Mouse (Mus musculus): ENCODE measurements around the gene Tmcc1.

DNA sequence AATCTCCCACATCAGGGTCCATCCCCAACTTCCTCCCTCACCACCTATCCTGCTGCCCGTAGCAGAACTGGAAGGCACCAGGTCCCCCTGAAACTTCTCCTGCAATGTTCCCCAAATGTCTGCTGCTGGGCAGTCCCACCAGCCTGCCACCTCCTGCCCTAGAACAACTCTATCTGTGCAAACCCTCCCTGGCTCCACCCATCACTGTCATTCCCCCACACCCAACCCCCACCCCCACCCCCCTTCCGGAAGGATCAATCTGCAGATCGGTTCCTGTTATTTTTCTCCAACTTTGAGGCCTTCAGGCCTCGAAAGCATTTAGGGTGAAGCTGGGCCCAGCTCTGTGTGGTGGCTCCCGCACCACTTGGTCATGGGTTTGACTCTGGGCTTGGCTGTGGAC, 189.8 kb downstream of the Tmcc1 start:
- TF ChIP-seq E2F4 (IDR thresholded peaks at IDR 0.05; ENCODE audit: insufficient read depth) (no peak), POLR2A (IDR thresholded peaks at IDR 0.05; ENCODE audit: insufficient read length, low read depth) (no peak), MAX (IDR thresholded peaks at IDR 0.05; ENCODE audit: low read depth) (no peak), USF1 (IDR thresholded peaks at IDR 0.05; ENCODE audit: low read depth) (no peak), TCF12 (IDR thresholded peaks at IDR 0.05; ENCODE audit: insufficient read depth, poor library complexity, severe bottlenecking) (no peak), SRF (IDR thresholded peaks at IDR 0.05; ENCODE audit: control insufficient read depth, insufficient read length, low read depth) (no peak), MYOG (IDR thresholded peaks at IDR 0.05; ENCODE audit: control insufficient read depth in 1 of 3, insufficient read depth in 1 of 3, insufficient read length in 2 of 3, low read depth in 2 of 3) (no peak), TCF3 (IDR thresholded peaks at IDR 0.05; ENCODE audit: insufficient read length, low read depth) (no peak), MYOD1 (IDR thresholded peaks at IDR 0.05; ENCODE audit: control insufficient read depth in 1 of 3, insufficient read length in 2 of 3, low read depth in 2 of 3) (no peak), CEBPB (IDR thresholded peaks at IDR 0.05; ENCODE audit: insufficient read depth, poor library complexity, severe bottlenecking) (no peak), POLR2AphosphoS2 (IDR thresholded peaks at IDR 0.05; ENCODE audit: insufficient read length, low read depth) (no peak), REST (IDR thresholded peaks at IDR 0.05; ENCODE audit: insufficient read depth, insufficient read length) (no peak)
